Mouse (Mus musculus): Measurements from ENCODE around the gene Dctpp1.

Gene Dctpp1

GRCm38 (mm10) chr7:127260309-127261111, at the start of gene Dctpp1:
Gene Dctpp1, minus strand, starts transcription at chr7:127260709.
- DNase-seq (ENCODE audit: low spot score): peak; percentile 98

DNA sequence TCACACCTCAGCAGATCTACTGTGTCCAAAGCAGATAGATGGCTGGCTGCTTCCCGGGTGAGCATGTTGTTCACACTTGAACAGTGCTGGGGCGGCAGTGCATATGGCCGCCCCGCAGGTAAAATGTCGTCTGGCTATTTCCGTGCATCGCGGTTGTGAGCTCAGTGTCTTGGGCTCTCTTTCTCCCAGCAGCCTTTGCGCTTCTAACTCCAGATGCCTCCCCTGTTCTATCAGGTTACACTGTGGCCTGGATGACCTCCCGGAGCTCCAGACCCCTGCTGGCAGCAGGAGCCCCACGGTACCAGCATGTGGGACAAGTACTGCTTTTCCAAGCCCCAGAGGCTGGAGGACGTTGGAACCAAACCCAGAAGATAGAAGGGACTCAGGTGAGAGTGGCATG, 49.4 kb upstream of the Dctpp1 start:
- DNase-seq (ENCODE audit: low spot score): no peak

DNA sequence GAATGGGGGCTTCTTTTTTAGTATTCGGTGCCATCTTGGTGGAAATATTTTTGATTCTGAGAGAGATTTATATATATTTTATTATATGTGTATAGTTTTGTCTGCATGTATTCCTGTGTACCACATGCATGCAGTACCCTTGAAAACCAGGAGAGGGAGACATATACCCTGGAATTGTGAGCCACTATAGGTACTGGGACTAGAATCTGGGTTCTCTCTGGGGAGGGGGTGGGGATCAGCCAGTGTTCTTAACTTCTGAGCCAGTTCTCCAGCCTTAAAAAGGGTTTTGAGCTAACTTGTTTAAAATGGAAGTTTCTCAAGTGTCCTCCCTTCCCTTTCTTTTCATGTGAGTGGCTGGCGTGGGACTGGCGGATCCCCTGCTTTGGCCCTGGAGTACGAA, 48.4 kb upstream of the Dctpp1 start:
- peak; percentile 75 for DNase-seq (ENCODE audit: low spot score)

GRCm38 (mm10) chr7:127308431-127308830, 47.9 kb upstream of the Dctpp1 start:
- no peak for DNase-seq (ENCODE audit: low spot score)

GRCm38 (mm10) chr7:127297586-127298193, 37.2 kb upstream of the Dctpp1 start:
- no peak for DNase-seq (ENCODE audit: low spot score)

DNA sequence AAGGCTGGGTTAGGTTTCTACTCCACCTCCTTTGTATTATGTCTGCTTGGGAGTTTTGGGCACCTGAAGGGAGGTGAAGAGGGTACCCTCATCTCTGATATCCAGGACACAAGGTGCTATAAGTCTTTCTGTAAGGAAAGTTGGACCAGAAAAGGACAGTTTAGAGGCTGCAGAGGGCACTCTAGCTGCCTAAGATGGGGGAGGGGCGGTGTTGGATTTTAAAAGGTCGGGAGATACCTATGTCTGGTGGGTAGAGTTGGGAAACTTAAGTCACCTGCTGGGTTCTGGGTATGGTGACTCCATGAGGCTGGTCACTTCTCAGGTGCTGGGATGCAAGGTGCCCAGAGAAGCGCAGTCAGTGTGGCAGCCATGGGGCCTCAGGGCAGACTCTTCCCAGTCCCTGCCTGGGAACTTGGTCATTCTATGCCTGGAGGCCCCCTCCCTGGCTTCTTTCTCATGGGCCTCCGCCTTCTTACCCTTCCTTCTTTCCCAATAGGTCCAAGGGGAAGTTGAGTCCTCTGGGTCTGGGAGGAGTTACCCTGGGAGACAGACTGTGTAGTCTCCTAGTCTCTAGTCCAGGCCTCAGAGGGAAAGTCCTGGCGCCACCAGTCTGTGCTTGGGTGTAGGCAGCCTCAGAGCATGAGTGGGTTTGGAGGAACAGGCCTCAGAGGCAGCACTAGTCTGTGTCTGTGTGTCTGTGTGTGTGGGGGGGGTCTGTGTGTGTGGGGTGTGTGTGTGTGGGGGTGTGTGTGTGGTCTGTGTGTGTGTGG, 36.5 kb upstream of the Dctpp1 start:
- no peak for DNase-seq (ENCODE audit: low spot score)

- DNase-seq (ENCODE audit: low spot score): no peak
Measured at GRCm38 (mm10) chr7:127296098-127296497, 35.6 kb upstream of the Dctpp1 start, which contains the start of gene Itgal. Gene Itgal, plus strand, starts transcription at chr7:127296260.

DNA sequence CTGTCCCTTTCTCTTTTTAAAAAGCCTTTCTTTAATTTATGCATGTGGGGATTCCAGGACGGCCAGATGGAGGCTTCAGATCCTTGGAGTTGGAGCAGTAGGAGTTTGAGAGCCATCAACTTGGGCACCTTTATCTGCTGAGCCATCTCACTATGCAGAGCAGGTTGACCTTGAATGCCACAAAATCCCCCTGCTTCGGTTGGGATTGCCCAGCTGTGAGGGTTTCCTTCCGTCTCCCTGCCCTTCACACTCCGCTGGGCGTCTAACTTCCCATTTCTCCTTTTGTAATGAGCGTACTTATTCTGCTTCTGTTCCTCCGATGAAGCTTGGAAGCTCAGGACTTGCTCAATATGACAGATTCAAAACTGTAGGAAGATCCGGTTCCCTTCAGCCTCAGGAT, 29.6 kb upstream of the Dctpp1 start:
- no peak for DNase-seq (ENCODE audit: low spot score)

- DNase-seq (ENCODE audit: low spot score): no peak
Measured at GRCm38 (mm10) chr7:127289306-127289705, 28.8 kb upstream of the Dctpp1 start.

DNA sequence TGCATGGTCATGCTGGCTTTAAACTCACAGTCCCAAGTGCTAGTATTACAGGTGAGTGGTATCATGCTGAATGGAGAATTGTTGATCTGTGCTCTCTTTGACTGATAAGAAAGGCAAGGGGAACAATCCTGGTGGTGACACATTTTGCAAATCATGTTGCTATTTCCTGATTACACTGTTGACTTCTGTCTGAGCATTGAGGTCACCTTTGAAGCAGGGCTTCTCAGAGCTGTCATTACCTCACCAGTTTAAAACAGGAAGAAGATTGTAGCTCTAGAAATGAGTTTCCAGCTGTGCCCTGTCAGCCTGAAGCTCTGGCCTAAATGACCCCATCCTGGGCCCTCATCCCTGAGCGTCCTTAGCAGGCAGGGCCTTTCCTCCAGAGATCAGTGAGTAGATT, 27.4 kb upstream of the Dctpp1 start:
- no peak for DNase-seq (ENCODE audit: low spot score)

DNA sequence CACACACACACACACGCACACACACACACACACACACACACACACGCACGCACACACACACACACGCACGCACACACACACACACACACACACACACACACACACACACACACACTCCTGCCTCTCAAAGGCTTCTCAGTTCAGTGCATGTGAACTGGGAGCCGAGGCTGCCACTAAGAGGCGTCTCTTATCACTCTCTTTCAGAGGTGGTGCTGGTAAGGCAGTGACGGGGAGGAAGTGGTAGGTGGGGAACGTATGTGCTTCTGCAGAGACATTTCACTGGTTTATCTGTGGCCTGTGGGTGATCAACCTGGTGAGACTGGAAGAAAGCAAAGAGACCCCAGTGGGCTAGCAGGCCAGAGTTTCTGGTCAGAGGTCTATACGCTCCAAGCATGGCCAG, 24.6 kb upstream of the Dctpp1 start:
- no peak for DNase-seq (ENCODE audit: low spot score)

DNA sequence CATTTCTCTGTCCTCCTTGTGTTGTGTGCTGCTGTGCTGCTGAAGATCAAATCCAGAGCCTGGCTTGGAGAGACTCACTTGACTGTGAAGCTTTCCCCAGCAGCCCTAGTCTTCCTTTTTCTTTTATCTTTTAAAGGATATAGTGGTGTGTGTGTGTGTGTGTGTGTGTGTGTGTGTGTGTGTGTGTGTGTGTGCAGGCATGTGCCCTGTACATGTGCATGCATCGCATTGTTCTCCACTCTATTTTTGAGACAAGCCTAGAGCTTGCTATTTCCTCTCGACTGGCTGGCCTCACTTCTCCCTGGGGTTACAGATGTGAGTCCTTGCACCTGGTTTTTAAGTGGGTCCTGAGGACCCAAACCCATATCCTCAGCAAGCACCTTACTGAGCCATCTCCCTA, 21.7 kb upstream of the Dctpp1 start:
- DNase-seq (ENCODE audit: low spot score): no peak

DNA sequence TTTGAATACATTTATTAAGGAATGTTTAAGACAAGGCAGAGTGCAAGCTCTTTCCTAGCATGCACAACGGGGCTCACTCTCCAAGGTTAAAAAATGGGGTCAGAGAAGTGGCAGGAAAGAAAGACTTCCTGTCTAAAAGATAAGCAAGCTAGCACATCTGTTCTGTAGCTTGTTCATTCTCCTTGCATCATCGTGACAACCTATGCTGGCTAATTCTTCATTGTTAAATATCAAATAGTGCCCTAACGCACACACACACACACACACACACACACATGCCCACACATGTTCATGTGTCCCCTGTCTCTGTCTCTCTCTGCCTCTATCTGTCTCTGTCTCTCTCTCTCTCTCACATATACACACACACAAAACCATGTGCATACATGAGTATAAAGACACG, 20.6 kb upstream of the Dctpp1 start:
- no peak for DNase-seq (ENCODE audit: low spot score)

GRCm38 (mm10) chr7:127280092-127280491, 19.6 kb upstream of the Dctpp1 start:
- no peak for DNase-seq (ENCODE audit: low spot score)

- peak; percentile 77 for DNase-seq (ENCODE audit: low spot score)
Measured at GRCm38 (mm10) chr7:127278311-127278710, 17.8 kb upstream of the Dctpp1 start.

DNA sequence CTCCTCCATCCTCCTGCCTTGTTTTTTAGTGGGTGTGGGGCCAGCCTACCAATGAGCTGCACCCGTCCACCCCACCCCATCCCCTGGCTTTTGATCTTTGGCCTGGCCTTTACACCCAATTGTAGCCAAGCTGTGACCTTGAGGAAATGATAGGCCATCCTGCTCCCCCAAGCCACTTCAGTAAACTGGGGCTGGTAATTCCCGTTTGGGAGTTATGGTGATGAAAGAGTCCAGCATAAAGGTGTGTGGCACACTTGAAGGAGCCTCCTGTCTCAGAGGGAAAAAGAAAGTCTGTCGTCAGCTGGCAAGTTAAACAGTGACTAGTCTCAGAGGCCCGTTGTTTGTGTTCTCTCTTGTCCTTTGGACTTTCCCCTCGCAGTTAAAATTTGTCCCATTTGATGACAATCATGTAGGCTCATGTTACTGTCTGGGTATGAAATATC, 16.0 kb upstream of the Dctpp1 start:
- no peak for DNase-seq (ENCODE audit: low spot score)

DNA sequence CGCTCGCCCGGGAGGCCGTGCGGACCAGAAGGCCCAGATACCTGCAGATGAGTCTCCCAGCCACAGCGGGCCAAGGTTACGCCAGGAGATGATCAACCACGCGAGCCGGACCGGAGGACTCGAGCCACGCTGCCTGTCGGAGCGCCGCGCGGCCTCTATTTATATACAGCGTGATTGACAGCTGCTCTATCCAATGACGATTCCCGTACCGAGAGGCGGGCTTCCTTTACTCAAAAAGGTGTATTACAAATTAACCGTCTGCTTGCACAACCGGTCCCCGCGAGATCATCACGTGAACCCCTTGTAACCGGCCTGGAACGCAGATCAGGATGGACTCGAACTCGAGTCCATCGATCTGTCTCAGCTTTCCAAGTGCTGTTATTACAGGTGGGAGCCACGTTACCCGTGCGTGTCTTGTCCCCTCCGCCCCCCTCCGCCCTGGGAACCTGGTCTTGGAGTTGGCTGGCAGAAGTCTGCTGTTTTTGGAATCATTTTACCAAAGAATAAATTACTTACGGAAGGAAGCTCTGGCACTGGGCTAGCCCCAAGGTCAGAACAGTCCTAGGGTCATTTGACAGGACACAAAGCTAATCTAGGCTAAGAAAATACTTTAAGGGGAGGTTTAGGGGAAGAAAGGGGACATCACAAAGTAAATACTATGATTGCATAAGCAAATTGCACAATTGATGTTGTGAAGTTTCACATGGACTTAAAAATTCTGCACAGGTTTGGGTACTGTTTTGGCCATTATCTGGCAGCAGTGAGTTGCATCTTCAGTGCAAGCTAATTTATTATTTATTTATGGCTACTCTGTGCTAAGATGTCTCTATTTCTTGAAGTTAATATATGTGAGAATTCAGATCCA, 13.6 kb upstream of the Dctpp1 start, which contains the start of gene Sephs2:
TSS of gene Sephs2 (minus strand) at position 131 of the 865 bp plus-strand sequence.
- DNase-seq (ENCODE audit: low spot score): peak; percentile 95

GRCm38 (mm10) chr7:127273118-127273923, 12.8 kb upstream of the Dctpp1 start:
- peak; percentile 38 for DNase-seq (ENCODE audit: low spot score)

GRCm38 (mm10) chr7:127272566-127272965, 12.1 kb upstream of the Dctpp1 start:
- DNase-seq (ENCODE audit: low spot score): no peak

GRCm38 (mm10) chr7:127271093-127271492, 10.6 kb upstream of the Dctpp1 start:
- DNase-seq (ENCODE audit: low spot score): no peak

- no peak for DNase-seq (ENCODE audit: low spot score)
Measured at GRCm38 (mm10) chr7:127270666-127271065, 10.2 kb upstream of the Dctpp1 start.
